Mouse (Mus musculus): Measurements from ENCODE around the gene Kiz. TPM values are rescaled to one million over a fixed set of nuclear protein-coding genes. Genes with fewer than 3 reads are reported as not detected.

Kiz gene
- polyA plus RNA-seq, 1 experiment from 2014 or later = 32.9 TPM

- no peaks in the 10 kb centered on the region for H3K36me3 ChIP-seq (ENCODE audit: control insufficient read depth, insufficient read depth)
- peak overlapping the region; percentile 99 for H3K27ac ChIP-seq (ENCODE audit: low read length)
- peak overlapping the region; percentile 91 for H3K9ac ChIP-seq (ENCODE audit: low read length)
- peak overlapping the region; percentile 98 for H3K4me3 ChIP-seq (ENCODE audit: low read length)
- H3K4me2 ChIP-seq (ENCODE audit: low read depth, low read length) = peak overlapping the region; percentile 83
- WGBS = 23% methylated on average over 15 of the region's 15 CpGs
- H3K4me1 ChIP-seq (ENCODE audit: control insufficient read depth, insufficient read depth, low read length) = peaks cover 16% of the 10 kb centered on the region
- H3K9me3 ChIP-seq (replicated peaks; ENCODE audit: control insufficient read depth, low read length) = no peaks in the 10 kb centered on the region
- no peaks in the 10 kb centered on the region for H3K27me3 ChIP-seq (ENCODE audit: control insufficient read depth, insufficient read depth, low read length)
- no peak for ATAC-seq (replicated peaks; ENCODE audit: extremely low read depth, insufficient read depth, low FRiP score)
Measured at GRCm38 (mm10) chr2:147014101-147014886, 158.6 kb downstream of the Kiz start.

Other genes starting within 250 kb of the Kiz start
- 42.5 and 44.2 TPM in 2 replicates for gene Xrn2, start 157.1 kb downstream of the Kiz start, polyA plus RNA-seq (2015; fragmentation: Nextera tagmentation; extraction: Ambion mirVana)
- not detected in 2 replicates for gene Nkx2-4, start 229.6 kb downstream of the Kiz start, polyA plus RNA-seq (2015; fragmentation: Nextera tagmentation; extraction: Ambion mirVana)